Mouse (Mus musculus) megakaryocyte, embryonic 14.5 days (primary cell): ENCODE results near the gene Ddx10. TPM values are rescaled to one million over a fixed set of nuclear protein-coding genes. Genes with fewer than 3 reads are reported as not detected.

Experiments used
- H3K27me3 ChIP-seq: replicated peaks from 2 replicates; pipeline ENCODE3; 2012; ENCODE audit warnings: inconsistent platforms
- H3K36me3 ChIP-seq: replicated peaks from 2 replicates; pipeline ENCODE3; 2012; ENCODE audit warnings: low read length, inconsistent platforms, mixed read lengths
- H3K4me1 ChIP-seq: 2 replicates; pipeline ENCODE4 v1.6.1; 2012; ENCODE audit warnings: inconsistent platforms
- H3K4me3 ChIP-seq: replicated peaks from 2 replicates; pipeline ENCODE3; 2012; ENCODE audit warnings: moderate library complexity, mild to moderate bottlenecking, inconsistent platforms
- H3K9me3 ChIP-seq: 2 replicates; pipeline ENCODE4 v1.6.1; 2012; ENCODE audit warnings: inconsistent platforms
- FLI1 ChIP-seq: IDR thresholded peaks from 2 replicates; pipeline ENCODE4 v1.6.1; 2012; ENCODE audit warnings: low read length, inconsistent platforms, mixed read lengths
- GATA1 ChIP-seq: IDR thresholded peaks from 3 replicates; pipeline ENCODE4 v1.6.1; 2012; ENCODE audit warnings: mixed read lengths, low read length, inconsistent platforms, borderline replicate concordance
- polyA plus RNA-seq: library from polyadenylated mRNA; stranded (reverse); fragments of >175 nt; gene quantifications from 2 replicates; pipeline ENCODE4 v1.2.3, GENCODE M21; 2012; ENCODE audit warnings: low replicate concordance; ENCODE audit not compliant: insufficient read depth

Gene Ddx10
- polyA plus RNA-seq, 1 experiment = 4.8 TPM

DNA sequence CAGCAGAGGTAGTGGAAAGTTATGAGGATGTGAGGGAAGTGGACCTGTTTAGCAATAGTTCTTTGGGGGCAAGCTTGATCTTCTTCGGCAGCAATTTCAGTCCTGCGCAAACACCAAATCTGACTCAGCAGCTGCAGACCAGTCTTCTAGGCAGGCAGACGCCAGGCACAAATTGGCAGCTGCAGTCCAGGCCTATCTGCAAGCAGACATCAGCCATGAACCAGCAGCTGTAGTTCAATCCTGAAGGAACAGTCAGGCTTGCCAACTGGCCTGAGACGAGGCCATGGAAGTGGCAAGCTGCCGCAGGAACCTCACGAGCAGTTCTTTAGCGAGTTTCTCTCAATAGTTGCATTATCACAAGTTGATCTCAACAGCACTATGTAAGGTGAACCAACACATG, 153.3 kb downstream of the Ddx10 start:
- Histone ChIP-seq H3K9me3 (no peaks in the 10 kb centered on the region), H3K4me3 (no peak overlapping the region), H3K4me1 (no peaks in the 10 kb centered on the region), H3K27me3 (no peaks in the 10 kb centered on the region), H3K36me3 (peaks cover 20% of the 10 kb centered on the region)
- TF ChIP-seq FLI1 (no peak), GATA1 (no peak)

DNA sequence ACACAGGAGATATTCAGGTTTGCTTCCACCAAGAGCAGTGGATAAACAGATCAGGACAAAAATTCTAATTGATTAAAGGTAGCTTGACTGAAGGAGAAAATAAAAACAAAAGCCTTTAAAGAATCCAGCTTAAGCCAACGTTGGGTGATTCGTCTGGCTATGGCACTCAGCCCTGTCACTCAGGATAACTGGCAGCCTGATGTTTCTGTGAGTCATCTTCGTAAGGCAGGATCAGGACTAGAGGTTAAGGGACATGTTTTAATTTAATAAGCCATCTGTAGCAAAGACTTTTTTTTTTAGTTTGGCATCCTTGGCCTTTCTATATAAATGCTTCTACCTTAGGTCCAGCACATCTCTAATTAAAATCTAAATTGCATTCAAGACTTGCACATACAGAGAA, 170.2 kb downstream of the Ddx10 start:
- H3K36me3 ChIP-seq = no peaks in the 10 kb centered on the region
- TF ChIP-seq FLI1 = no peak
- TF ChIP-seq GATA1 = no peak
- H3K9me3 ChIP-seq = no peaks in the 10 kb centered on the region
- H3K27me3 ChIP-seq = peaks cover 2% of the 10 kb centered on the region
- H3K4me1 ChIP-seq = peaks cover 4% of the 10 kb centered on the region; the same call in 1 of the 2 replicates
- no peak overlapping the region for H3K4me3 ChIP-seq

DNA sequence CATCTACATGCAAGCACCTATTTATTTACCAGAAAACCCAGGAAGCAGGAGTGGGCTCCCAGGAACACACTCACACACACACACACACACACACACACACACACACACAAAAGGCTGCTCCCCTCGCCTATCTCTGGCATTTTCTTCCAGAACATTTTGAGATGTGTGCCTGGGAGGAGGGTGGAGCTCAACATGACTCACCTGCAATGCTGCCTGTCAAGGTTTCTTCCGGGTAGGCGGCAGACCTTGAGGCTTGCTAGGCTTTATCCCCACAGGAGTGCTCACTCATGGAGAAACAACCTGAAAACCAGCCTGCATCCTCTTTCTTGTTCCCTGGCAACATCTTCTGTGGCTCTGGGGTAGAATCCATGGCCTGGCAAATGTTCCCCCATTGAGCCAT, 171.9 kb downstream of the Ddx10 start:
- peaks cover 5% of the 10 kb centered on the region for H3K27me3 ChIP-seq
- no peak overlapping the region for H3K4me3 ChIP-seq
- H3K36me3 ChIP-seq = no peaks in the 10 kb centered on the region
- no peak for TF ChIP-seq FLI1
- TF ChIP-seq GATA1 = no peak
- no peaks in the 10 kb centered on the region for H3K9me3 ChIP-seq
- H3K4me1 ChIP-seq = peaks cover 4% of the 10 kb centered on the region; the same call in 1 of the 2 replicates

DNA sequence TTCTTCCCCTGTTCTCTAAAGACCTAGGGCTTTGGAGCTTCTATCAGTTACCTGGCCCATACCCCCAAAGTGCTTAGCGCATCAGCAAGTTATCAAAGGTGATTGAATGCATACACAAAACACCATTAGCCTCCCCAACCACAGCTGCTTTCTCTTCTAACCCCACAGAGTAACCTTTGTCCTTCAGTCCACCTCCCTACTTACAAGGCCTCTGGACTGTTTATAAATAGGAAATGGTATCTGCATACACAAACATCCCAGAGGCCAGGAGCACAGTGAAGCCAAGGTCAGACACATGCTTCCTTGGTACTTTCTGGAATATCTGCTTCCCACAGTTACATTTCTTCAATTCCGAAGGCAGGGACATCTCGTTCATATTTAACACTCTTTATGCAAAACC, 173.4 kb downstream of the Ddx10 start:
- Histone ChIP-seq H3K4me3 (no peak overlapping the region), H3K27me3 (peaks cover 5% of the 10 kb centered on the region), H3K4me1 (peaks cover 4% of the 10 kb centered on the region; the same call in 1 of the 2 replicates), H3K36me3 (no peaks in the 10 kb centered on the region), H3K9me3 (no peaks in the 10 kb centered on the region; the same call in 1 of the 2 replicates)
- TF ChIP-seq FLI1 = no peak
- TF ChIP-seq GATA1 = no peak

DNA sequence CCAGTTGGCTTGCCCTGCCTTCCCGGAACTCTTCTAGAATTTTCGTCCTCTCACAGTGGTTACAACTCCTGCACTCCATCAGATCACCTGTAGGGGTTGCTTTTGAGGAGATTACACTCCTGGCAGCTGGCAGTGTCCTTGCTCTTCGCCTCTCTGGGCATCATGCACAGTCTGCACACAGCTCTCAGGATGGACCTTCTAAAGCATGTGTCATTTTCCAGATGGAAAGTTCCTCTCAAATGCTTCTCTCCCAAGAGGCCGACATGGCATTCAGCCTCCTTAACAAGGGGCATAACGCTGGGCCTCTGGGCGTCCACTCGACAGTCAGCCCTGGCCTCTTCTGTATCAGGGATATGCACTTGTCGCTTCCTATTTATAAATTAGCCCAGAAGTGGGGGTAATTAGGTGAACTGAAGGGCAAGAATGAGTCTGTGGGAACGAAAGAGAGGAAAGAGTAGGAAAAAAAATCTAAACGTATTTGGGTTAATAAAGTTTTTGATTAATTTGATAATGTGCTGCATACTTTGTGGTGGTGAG, 174.2 kb downstream of the Ddx10 start:
- no peaks in the 10 kb centered on the region; the same call in 1 of the 2 replicates for H3K9me3 ChIP-seq
- H3K4me1 ChIP-seq = peaks cover 4% of the 10 kb centered on the region; the same call in 1 of the 2 replicates
- TF ChIP-seq GATA1 (no peak), FLI1 (no peak)
- peaks cover 5% of the 10 kb centered on the region for H3K27me3 ChIP-seq
- no peaks in the 10 kb centered on the region for H3K36me3 ChIP-seq
- H3K4me3 ChIP-seq = no peak overlapping the region

DNA sequence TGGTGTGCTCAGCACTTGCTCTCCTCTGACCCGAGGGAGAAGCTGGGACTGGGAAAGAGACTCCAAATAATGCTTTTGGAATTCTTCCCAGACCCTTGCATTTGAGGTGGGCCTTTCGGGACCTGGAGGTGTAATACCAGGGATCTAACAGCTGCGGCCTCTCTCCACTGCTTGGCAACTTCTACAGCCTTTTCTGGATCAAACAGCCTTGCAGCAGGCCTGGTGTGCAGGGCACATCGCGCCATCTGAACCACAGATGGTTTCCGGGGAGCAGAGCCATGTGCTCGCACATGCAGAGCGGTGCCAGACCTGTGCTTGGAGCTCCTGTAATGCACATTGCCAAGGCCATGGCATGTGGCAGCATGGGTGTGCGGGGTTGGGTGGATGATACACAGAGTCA, 175.8 kb downstream of the Ddx10 start:
- TF ChIP-seq GATA1 (no peak), FLI1 (no peak)
- H3K27me3 ChIP-seq = peaks cover 5% of the 10 kb centered on the region

DNA sequence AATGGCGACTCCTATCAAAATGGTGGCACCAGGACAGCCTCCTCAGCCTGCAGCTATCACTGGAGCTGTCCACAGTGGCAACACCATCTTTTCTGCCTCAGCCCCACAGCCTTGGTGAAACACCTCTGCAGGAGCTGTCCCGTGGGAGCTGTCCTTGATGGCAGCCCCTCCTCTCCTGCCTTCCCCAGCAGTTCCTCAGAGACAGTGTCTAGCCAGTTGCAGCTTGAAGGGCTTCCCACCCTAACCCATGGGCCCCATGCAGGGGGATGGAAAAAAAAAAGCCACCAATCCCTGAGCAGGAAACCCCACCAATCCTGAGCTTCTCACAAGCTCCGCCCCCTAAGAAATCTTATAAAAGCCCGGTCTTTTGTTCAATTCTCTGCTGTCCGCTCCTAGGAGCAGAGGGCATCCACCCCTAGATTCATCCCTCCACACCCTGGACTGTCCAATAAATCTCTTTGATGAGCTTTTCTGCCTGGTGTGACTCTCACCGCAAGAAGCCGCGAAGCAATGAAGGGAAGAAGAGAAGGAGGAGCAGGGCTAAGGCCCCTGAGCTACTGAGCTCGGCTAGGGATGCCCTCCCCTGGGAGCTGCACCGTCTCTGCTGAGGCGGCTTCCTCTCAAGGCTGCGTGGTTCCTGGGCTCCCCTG, 176.9 kb downstream of the Ddx10 start:
- Histone ChIP-seq H3K9me3 (no peaks in the 10 kb centered on the region; the same call in 1 of the 2 replicates), H3K4me1 (peaks cover 11% of the 10 kb centered on the region; the same call in 1 of the 2 replicates), H3K27me3 (peaks cover 5% of the 10 kb centered on the region), H3K4me3 (no peak overlapping the region), H3K36me3 (no peaks in the 10 kb centered on the region)
- no peak for TF ChIP-seq GATA1
- TF ChIP-seq FLI1 = no peak

More for the DNA sequence above, 175.8 kb downstream of the Ddx10 start:
- Histone ChIP-seq H3K36me3 (no peaks in the 10 kb centered on the region), H3K4me3 (no peak overlapping the region), H3K4me1 (peaks cover 5% of the 10 kb centered on the region; the same call in 1 of the 2 replicates), H3K9me3 (no peaks in the 10 kb centered on the region; the same call in 1 of the 2 replicates)

DNA sequence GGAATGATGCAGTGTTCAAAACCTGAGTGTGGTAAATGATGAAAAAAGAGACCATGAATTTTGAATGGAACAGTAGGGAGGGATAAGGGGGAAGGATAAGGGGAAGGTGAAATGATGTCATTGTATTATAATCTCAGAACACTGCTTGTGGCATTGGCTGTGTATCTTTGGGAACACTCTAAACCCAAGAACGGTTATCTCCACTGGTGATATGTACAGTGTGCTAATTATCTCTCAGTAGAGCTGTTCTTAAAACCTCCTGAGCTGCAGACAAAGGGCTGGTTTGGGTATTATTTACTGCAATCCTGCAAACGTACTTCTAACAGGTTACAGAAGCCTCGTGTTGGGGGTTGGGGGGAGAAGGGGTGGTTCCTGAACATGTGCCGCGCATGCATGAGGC, 179.7 kb downstream of the Ddx10 start:
- peaks cover 4% of the 10 kb centered on the region for H3K27me3 ChIP-seq
- peaks cover 7% of the 10 kb centered on the region; the same call in 1 of the 2 replicates for H3K4me1 ChIP-seq
- H3K36me3 ChIP-seq = no peaks in the 10 kb centered on the region
- TF ChIP-seq GATA1 (no peak), FLI1 (no peak)
- no peak overlapping the region for H3K4me3 ChIP-seq
- peaks cover 1% of the 10 kb centered on the region; the same call in 1 of the 2 replicates for H3K9me3 ChIP-seq

DNA sequence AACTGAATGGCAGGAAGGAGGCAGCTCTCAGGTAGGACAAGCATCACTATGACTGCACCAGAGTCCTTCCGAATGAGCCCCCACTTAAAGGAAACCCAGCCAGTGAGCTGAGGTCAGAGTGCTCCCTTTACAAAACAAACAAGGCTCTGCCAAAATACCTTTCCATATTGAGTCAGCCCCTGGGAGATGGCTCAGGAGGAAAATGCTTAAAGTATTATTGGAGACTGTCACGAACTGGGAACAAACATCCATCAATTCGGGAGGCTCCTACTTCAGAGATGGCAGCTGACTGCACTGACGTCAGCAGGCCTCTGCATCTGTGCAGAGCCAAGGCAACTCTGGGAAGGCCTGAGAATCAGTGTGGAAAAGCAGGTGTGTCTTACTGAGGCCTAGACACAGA, 181.4 kb downstream of the Ddx10 start:
- TF ChIP-seq GATA1 (no peak), FLI1 (no peak)
- H3K27me3 ChIP-seq = peaks cover 1% of the 10 kb centered on the region
- no peaks in the 10 kb centered on the region for H3K36me3 ChIP-seq
- H3K4me1 ChIP-seq = peaks cover 7% of the 10 kb centered on the region; the same call in 1 of the 2 replicates
- H3K4me3 ChIP-seq = no peak overlapping the region
- peaks cover 11% of the 10 kb centered on the region for H3K9me3 ChIP-seq

DNA sequence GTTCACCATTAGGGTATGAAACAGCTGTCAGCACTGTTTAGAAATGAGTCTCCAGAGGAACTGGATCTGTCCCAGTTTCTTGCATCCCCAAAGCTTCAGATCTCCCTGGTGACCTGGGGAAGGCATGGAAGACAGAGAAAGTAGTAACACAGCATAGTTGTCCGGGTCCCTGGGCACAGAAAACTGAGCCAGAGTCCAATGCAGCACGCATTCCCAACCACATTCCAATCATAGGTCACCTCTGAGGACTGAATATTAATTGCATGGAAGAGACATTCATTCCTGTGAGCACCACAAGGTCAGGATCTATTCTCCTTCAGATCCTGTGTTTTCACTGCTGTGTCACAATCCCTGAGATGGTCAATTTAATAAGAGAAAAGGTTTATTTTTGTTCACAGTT, 182.8 kb downstream of the Ddx10 start:
- no peaks in the 10 kb centered on the region for H3K36me3 ChIP-seq
- peaks cover 11% of the 10 kb centered on the region; the same call in 1 of the 2 replicates for H3K4me1 ChIP-seq
- TF ChIP-seq FLI1 = no peak
- H3K27me3 ChIP-seq = peaks cover 1% of the 10 kb centered on the region
- H3K9me3 ChIP-seq = peaks cover 11% of the 10 kb centered on the region
- no peak overlapping the region for H3K4me3 ChIP-seq

DNA sequence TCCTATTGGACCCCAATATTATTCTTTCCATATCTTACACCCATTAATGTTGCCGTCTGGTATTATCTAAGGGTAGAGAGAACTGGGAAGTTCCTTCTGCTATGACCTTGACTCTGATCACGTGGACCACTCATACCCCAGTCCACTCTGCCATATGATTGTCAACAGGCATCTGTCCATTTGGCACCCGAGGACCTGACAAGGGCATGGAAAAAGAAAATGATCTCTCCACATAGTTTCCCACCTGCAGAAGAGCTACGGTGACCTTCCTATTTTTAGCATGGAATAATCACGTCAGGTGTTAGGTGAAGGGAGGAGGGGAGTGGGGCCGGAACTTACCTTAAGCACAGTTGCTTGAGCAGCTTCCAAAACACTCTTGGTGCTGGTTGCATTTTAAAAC, 183.3 kb downstream of the Ddx10 start:
- no peaks in the 10 kb centered on the region for H3K36me3 ChIP-seq
- TF ChIP-seq FLI1 (no peak), GATA1 (no peak)
- H3K4me1 ChIP-seq = peaks cover 13% of the 10 kb centered on the region
- peaks cover 1% of the 10 kb centered on the region for H3K27me3 ChIP-seq
- peaks cover 11% of the 10 kb centered on the region for H3K9me3 ChIP-seq
- no peak overlapping the region for H3K4me3 ChIP-seq
